Mouse (Mus musculus): Measurements from ENCODE around the gene Sik3.

- TF ChIP-seq CTCF (IDR thresholded peaks at IDR 0.05; ENCODE audit: low read depth, low read length) (no peak; the same call in 1 of the 2 replicates), POLR2A (IDR thresholded peaks at IDR 0.05; ENCODE audit: extremely low read depth, insufficient read depth, low read length) (peak; percentile 79)
These were observed 258.2 kb downstream of the Sik3 start for GRCm38 (mm10) chr9:46270782-46271181.
